11 mouse cellular contexts compared by ENCODE assay signal in genomic region chr6:114876546-114876945, GRCm38 (mm10).
DNase-seq lines count a peak whose midpoint lies in the region; ATAC-seq and TF ChIP-seq lines count a peak whose summit lies in the region.
"Had no signal": no experiment of that assay in that cellular context is flagged by ENCODE, and none has a peak within 500 bp of the region (broad histone marks: within the 10 kb centered on the region; RNA-seq: fewer than 3 reads in every experiment).

No protein-coding gene starts in this region.

- no peak for ATAC-seq in heart, postnatal 0 days (ENCODE audit: insufficient read depth, low read depth)
- ATAC-seq in kidney, embryonic 15.5 days (replicated peaks; ENCODE audit: low FRiP score) = no peak
- no peak for ATAC-seq in midbrain, embryonic 14.5 days (ENCODE audit: low FRiP score, low TSS enrichment)

- H3K9ac ChIP-seq in heart, postnatal 0 days (replicated peaks; ENCODE audit: low read depth, low read length) = no peak overlapping the region
- H3K9ac ChIP-seq in kidney, embryonic 15.5 days = no peak overlapping the region
- H3K9ac ChIP-seq in midbrain, embryonic 14.5 days (replicated peaks; ENCODE audit: low read length) = no peak overlapping the region

- no peak for TF ChIP-seq CTCF in heart, postnatal 0 days (IDR thresholded peaks at IDR 0.05; ENCODE audit: low read depth)

- WGBS in heart, postnatal 0 days = 73% methylated on average over 6 of the region's 6 CpGs
- 79% methylated on average over 6 of the region's 6 CpGs for WGBS in forebrain, embryonic 10.5 days
- 55% methylated on average over 6 of the region's 6 CpGs for WGBS in kidney, embryonic 15.5 days
- 76% methylated on average over 6 of the region's 6 CpGs for WGBS in midbrain, embryonic 14.5 days

- H3K4me3 ChIP-seq in heart, postnatal 0 days (ENCODE audit: low read depth, low read length) = no peak overlapping the region
- no peak overlapping the region for H3K4me3 ChIP-seq in forebrain, embryonic 10.5 days
- H3K4me3 ChIP-seq in kidney, embryonic 15.5 days (replicated peaks) = no peak overlapping the region
- no peak overlapping the region for H3K4me3 ChIP-seq in midbrain, embryonic 14.5 days (replicated peaks; ENCODE audit: low read depth, low read length)

- no peak for TF ChIP-seq EP300 in heart, postnatal 0 days (IDR thresholded peaks at IDR 0.05; ENCODE audit: low read depth)

- H3K4me1 ChIP-seq in heart, postnatal 0 days (ENCODE audit: control insufficient read depth, insufficient read depth) = peaks cover 81% of the 10 kb centered on the region
- peaks cover 95% of the 10 kb centered on the region for H3K4me1 ChIP-seq in forebrain, embryonic 10.5 days
- H3K4me1 ChIP-seq in kidney, embryonic 15.5 days = peaks cover 94% of the 10 kb centered on the region
- peaks cover 68% of the 10 kb centered on the region for H3K4me1 ChIP-seq in midbrain, embryonic 14.5 days (ENCODE audit: control insufficient read depth, insufficient read depth, low read length)

- H3K27ac ChIP-seq in heart, postnatal 0 days (ENCODE audit: low read depth) = peak overlapping the region; percentile 97
- H3K27ac ChIP-seq in forebrain, embryonic 10.5 days = peak overlapping the region; percentile 97
- peak overlapping the region; percentile 99 for H3K27ac ChIP-seq in kidney, embryonic 15.5 days
- H3K27ac ChIP-seq in midbrain, embryonic 14.5 days (replicated peaks; ENCODE audit: low read depth, low read length) = peak overlapping the region; percentile 91

- no peaks in the 10 kb centered on the region for H3K27me3 ChIP-seq in heart, postnatal 0 days (ENCODE audit: control insufficient read depth, insufficient read depth, low read length)
- H3K27me3 ChIP-seq in forebrain, embryonic 10.5 days (ENCODE audit: poor library complexity, severe bottlenecking) = no peaks in the 10 kb centered on the region
- no peaks in the 10 kb centered on the region for H3K27me3 ChIP-seq in kidney, embryonic 15.5 days
- no peaks in the 10 kb centered on the region for H3K27me3 ChIP-seq in midbrain, embryonic 14.5 days (ENCODE audit: control insufficient read depth, insufficient read depth, low read length)
- H3K27me3 ChIP-seq: CH12.LX had no signal

- DNase-seq in heart, postnatal 0 days (ENCODE audit: low spot score) = no peak
- no peak for DNase-seq in heart, adult 9 months (ENCODE audit: low spot score in 2 of 2)
- no peak for DNase-seq in forebrain, embryonic 10.5 days (ENCODE audit: extremely low spot score, low spot score)
- no peak for DNase-seq in midbrain, embryonic 14.5 days
- DNase-seq in retina, postnatal 1 day = no peak
- no peak for DNase-seq in cerebellum, adult 9-10 months
- DNase-seq in frontal cortex, postnatal 36 days (ENCODE audit: low spot score in 2 of 2) = no peak
- DNase-seq: adrenal gland, postnatal 10 days; right cerebral cortex, postnatal 14 days had no signal

- peaks cover under 1% of the 10 kb centered on the region; the same call in 1 of the 2 replicates for H3K36me3 ChIP-seq in heart, postnatal 0 days (replicated peaks; ENCODE audit: control insufficient read depth, insufficient read depth, low read length)
- peaks cover 22% of the 10 kb centered on the region for H3K36me3 ChIP-seq in forebrain, embryonic 10.5 days (replicated peaks)
- H3K36me3 ChIP-seq in kidney, embryonic 15.5 days = peaks cover 2% of the 10 kb centered on the region; the same call in 1 of the 2 replicates
- no peaks in the 10 kb centered on the region for H3K36me3 ChIP-seq in midbrain, embryonic 14.5 days (ENCODE audit: control insufficient read depth, insufficient read depth, low read length)

- H3K9me3 ChIP-seq in heart, postnatal 0 days (replicated peaks; ENCODE audit: control insufficient read depth, low read length) = no peaks in the 10 kb centered on the region
- no peaks in the 10 kb centered on the region for H3K9me3 ChIP-seq in forebrain, embryonic 10.5 days
- no peaks in the 10 kb centered on the region for H3K9me3 ChIP-seq in kidney, embryonic 15.5 days (replicated peaks)
- H3K9me3 ChIP-seq in midbrain, embryonic 14.5 days (ENCODE audit: control insufficient read depth, low read length) = no peaks in the 10 kb centered on the region

- H3K4me2 ChIP-seq in heart, postnatal 0 days (ENCODE audit: low read depth, low read length) = no peak overlapping the region
- 0 out of 2 replicates have a peak overlapping the region, but pooled peaks have one; percentile 85 for H3K4me2 ChIP-seq in kidney, embryonic 15.5 days
- H3K4me2 ChIP-seq in midbrain, embryonic 14.5 days (ENCODE audit: low read length) = no peak overlapping the region
